Mouse (Mus musculus): Measurements from ENCODE around the gene Strip1.

DNA sequence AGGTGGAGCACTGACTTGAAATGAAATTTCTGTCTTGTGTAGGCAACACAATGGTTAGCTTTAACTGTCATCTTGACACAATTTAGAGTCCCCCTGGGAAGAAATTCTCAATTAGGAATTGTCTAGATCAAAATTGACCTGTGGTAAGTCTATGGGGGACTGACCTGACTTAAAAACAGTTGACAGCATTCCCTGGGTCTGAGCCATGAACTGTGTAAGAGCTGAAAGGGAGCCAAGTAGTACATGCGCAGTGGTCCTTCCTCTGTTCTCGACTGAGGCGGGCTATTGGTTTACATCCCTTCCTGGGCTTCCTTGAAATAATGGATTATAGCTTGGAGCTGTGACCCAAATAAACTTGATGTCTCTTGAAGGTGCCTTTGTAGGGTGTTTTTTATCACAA is 15.5 kb upstream of the Strip1 start:
- TF ChIP-seq CTCF (IDR thresholded peaks at IDR 0.05; ENCODE audit: low read depth, low read length): no peak
- TF ChIP-seq POLR2A (IDR thresholded peaks at IDR 0.05; ENCODE audit: extremely low read depth, insufficient read depth, low read length): no peak

Data from liver, adult 2 months (tissue).